Mouse (Mus musculus): ENCODE measurements at regions not wholly inside any gene's neighbourhood (a gene's known extent, or its start where the extent isn't known, plus 50 kb on each side); places are given as distances from the start of the nearest gene placed in this dataset.

DNA sequence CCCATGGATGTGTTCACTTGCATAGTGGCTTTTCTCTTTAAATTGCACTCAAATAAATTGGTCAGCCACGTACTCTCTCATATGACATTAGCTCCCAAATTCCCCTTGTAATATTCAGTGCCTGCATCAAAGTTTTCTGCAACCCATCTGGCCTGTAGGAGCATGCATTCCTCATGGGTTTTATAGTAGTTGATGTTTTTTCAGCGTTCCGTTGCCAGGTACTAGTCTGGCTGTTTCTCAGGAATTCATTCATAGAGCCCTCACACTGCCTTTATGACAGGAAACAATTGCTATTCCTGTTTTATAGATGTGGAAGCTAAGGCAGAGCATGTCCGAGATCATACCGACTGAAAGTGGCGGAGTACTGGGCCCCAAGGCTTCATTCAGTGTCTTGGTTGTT lies 292.6 kb upstream of the N4bp1 start:
- H3K4me1 ChIP-seq (ENCODE audit: control insufficient read depth, insufficient read depth, low read length): no peaks in the 10 kb centered on the region
- no peak overlapping the region for H3K27ac ChIP-seq (ENCODE audit: insufficient read depth, low read length)
- H3K27me3 ChIP-seq (ENCODE audit: control insufficient read depth, insufficient read depth, low read length, poor library complexity, severe bottlenecking): no peaks in the 10 kb centered on the region; the same call in 1 of the 2 replicates
- no peaks in the 10 kb centered on the region; the same call in 1 of the 2 replicates for H3K9me3 ChIP-seq (replicated peaks; ENCODE audit: control insufficient read depth, insufficient read depth, low read length, poor library complexity, severe bottlenecking)
- TF ChIP-seq POLR2A (IDR thresholded peaks at IDR 0.05; ENCODE audit: insufficient read depth, low read length) (no peak), CTCF (IDR thresholded peaks at IDR 0.05; ENCODE audit: low read depth, low read length) (no peak), EP300 (IDR thresholded peaks at IDR 0.05; ENCODE audit: insufficient read depth, low read depth, low read length) (no peak)
- no peaks in the 10 kb centered on the region for H3K36me3 ChIP-seq (ENCODE audit: control insufficient read depth, insufficient read depth, low read length, poor library complexity, severe bottlenecking)
- no peak overlapping the region for H3K9ac ChIP-seq (ENCODE audit: low read depth, poor library complexity, severe bottlenecking)
- no peak overlapping the region for H3K4me3 ChIP-seq (ENCODE audit: low read depth, low read length)

DNA sequence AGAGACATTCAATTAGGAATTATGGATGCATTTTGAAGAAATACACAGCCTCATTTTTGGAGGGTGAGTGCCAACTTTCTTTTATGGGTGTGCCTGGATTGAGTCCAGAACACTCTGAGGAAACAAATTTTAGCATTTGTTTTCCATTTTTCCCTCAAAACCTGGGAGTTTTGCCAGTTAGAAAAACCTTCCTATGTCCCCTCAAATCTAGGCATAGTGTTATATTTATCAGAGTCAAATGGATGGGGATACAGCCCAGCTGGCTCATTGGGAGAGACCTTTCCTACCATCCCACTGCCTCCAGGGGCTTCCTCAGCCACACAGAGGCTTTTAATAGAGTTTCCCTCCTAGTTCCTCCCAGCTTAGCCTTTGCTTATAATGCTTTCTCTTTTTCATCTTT lies 290.0 kb upstream of the N4bp1 start:
- no peaks in the 10 kb centered on the region for H3K4me1 ChIP-seq (ENCODE audit: control insufficient read depth, insufficient read depth, low read length)
- H3K27me3 ChIP-seq (ENCODE audit: control insufficient read depth, insufficient read depth, low read length, poor library complexity, severe bottlenecking): no peaks in the 10 kb centered on the region; the same call in 1 of the 2 replicates
- TF ChIP-seq CTCF (IDR thresholded peaks at IDR 0.05; ENCODE audit: low read depth, low read length): no peak
- TF ChIP-seq POLR2A (IDR thresholded peaks at IDR 0.05; ENCODE audit: insufficient read depth, low read length): no peak
- TF ChIP-seq EP300 (IDR thresholded peaks at IDR 0.05; ENCODE audit: insufficient read depth, low read depth, low read length): no peak
- H3K27ac ChIP-seq (ENCODE audit: insufficient read depth, low read length): no peak overlapping the region
- no peak overlapping the region for H3K4me3 ChIP-seq (ENCODE audit: low read depth, low read length)
- no peaks in the 10 kb centered on the region; the same call in 1 of the 2 replicates for H3K9me3 ChIP-seq (replicated peaks; ENCODE audit: control insufficient read depth, insufficient read depth, low read length, poor library complexity, severe bottlenecking)
- no peak overlapping the region for H3K9ac ChIP-seq (ENCODE audit: low read depth, poor library complexity, severe bottlenecking)
- H3K36me3 ChIP-seq (ENCODE audit: control insufficient read depth, insufficient read depth, low read length, poor library complexity, severe bottlenecking): no peaks in the 10 kb centered on the region

DNA sequence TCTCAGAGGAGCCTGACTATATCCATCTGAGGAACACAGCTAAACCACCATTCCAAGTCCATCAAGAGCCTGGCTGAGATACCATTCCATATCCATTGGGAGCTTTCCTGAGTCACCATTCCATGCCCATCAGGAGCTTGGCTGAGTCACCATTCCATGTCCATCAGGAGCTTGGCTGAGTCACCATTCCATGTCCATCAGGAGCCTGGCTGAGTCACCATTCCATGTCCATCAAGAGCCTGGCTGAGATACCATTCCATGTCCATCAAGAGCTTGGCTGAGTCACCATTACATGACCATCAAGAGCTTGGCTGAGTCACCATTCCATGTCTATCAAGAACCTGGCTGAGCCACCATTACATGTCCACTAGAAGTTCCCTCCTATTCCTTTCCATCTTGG lies 288.7 kb upstream of the N4bp1 start:
- Histone ChIP-seq H3K27ac (ENCODE audit: insufficient read depth, low read length) (no peak overlapping the region), H3K27me3 (ENCODE audit: control insufficient read depth, insufficient read depth, low read length, poor library complexity, severe bottlenecking) (no peaks in the 10 kb centered on the region; the same call in 1 of the 2 replicates), H3K36me3 (ENCODE audit: control insufficient read depth, insufficient read depth, low read length, poor library complexity, severe bottlenecking) (no peaks in the 10 kb centered on the region), H3K4me3 (ENCODE audit: low read depth, low read length) (no peak overlapping the region), H3K4me1 (ENCODE audit: control insufficient read depth, insufficient read depth, low read length) (no peaks in the 10 kb centered on the region), H3K9me3 (replicated peaks; ENCODE audit: control insufficient read depth, insufficient read depth, low read length, poor library complexity, severe bottlenecking) (no peaks in the 10 kb centered on the region; the same call in 1 of the 2 replicates), H3K9ac (ENCODE audit: low read depth, poor library complexity, severe bottlenecking) (no peak overlapping the region)
- TF ChIP-seq EP300 (IDR thresholded peaks at IDR 0.05; ENCODE audit: insufficient read depth, low read depth, low read length) (no peak), POLR2A (IDR thresholded peaks at IDR 0.05; ENCODE audit: insufficient read depth, low read length) (no peak), CTCF (IDR thresholded peaks at IDR 0.05; ENCODE audit: low read depth, low read length) (no peak)

DNA sequence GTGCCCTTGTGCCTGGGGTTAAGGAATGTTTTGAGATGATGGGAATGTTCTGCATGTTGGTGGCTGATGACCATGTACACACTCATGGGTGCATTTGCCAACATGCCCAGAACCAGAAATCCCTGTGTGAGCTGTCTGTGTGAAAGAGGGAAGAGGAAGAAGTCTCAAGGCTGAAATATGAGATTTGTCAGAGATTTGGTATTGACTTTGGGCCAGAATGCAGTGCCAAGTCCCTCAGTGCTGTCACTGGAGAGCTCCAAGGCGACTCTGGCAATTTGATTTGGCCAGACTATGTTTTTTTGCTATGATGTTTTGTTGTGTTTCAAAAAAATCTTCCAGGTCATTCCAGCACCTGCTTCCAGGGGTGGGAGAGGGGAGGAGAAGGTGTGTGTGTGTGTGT lies 281.7 kb upstream of the N4bp1 start:
- no peaks in the 10 kb centered on the region for H3K27me3 ChIP-seq (ENCODE audit: control insufficient read depth, insufficient read depth, low read length, poor library complexity, severe bottlenecking)
- no peak overlapping the region for H3K4me3 ChIP-seq (ENCODE audit: low read depth, low read length)
- no peak overlapping the region for H3K27ac ChIP-seq (ENCODE audit: insufficient read depth, low read length)
- H3K9me3 ChIP-seq (replicated peaks; ENCODE audit: control insufficient read depth, insufficient read depth, low read length, poor library complexity, severe bottlenecking): no peaks in the 10 kb centered on the region
- TF ChIP-seq CTCF (IDR thresholded peaks at IDR 0.05; ENCODE audit: low read depth, low read length): no peak
- TF ChIP-seq EP300 (IDR thresholded peaks at IDR 0.05; ENCODE audit: insufficient read depth, low read depth, low read length): no peak
- TF ChIP-seq POLR2A (IDR thresholded peaks at IDR 0.05; ENCODE audit: insufficient read depth, low read length): no peak
- H3K36me3 ChIP-seq (ENCODE audit: control insufficient read depth, insufficient read depth, low read length, poor library complexity, severe bottlenecking): no peaks in the 10 kb centered on the region
- H3K4me1 ChIP-seq (ENCODE audit: control insufficient read depth, insufficient read depth, low read length): no peaks in the 10 kb centered on the region
- H3K9ac ChIP-seq (ENCODE audit: low read depth, poor library complexity, severe bottlenecking): no peak overlapping the region

DNA sequence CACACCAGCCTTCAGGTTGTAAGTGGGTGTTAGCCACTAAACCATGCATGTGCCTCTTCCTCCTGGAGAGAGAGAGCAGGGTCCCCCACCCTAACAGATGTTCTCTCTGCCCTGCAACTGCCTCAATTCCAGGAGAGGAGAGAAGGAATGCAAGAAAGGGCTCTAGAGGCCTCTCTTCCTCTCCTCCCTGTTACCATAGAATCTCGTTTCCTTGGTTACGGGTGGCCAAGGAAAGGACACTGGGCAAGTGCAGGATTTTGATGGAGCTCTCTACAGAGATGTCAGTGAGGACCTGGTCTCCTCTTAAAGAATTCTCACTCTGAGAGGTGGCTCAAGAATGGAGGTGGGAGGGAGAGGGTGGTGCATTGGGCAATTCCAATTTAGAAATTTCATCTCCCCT lies 275.4 kb upstream of the N4bp1 start:
- no peak for TF ChIP-seq CTCF (IDR thresholded peaks at IDR 0.05; ENCODE audit: low read depth, low read length)
- no peak for TF ChIP-seq EP300 (IDR thresholded peaks at IDR 0.05; ENCODE audit: insufficient read depth, low read depth, low read length)
- no peak for TF ChIP-seq POLR2A (IDR thresholded peaks at IDR 0.05; ENCODE audit: insufficient read depth, low read length)
- no peak overlapping the region for H3K27ac ChIP-seq (ENCODE audit: insufficient read depth, low read length)
- peaks cover 2% of the 10 kb centered on the region for H3K4me1 ChIP-seq (ENCODE audit: control insufficient read depth, insufficient read depth, low read length)
- H3K9ac ChIP-seq (ENCODE audit: low read depth, poor library complexity, severe bottlenecking): no peak overlapping the region
- no peaks in the 10 kb centered on the region for H3K9me3 ChIP-seq (replicated peaks; ENCODE audit: control insufficient read depth, insufficient read depth, low read length, poor library complexity, severe bottlenecking)
- no peaks in the 10 kb centered on the region for H3K36me3 ChIP-seq (ENCODE audit: control insufficient read depth, insufficient read depth, low read length, poor library complexity, severe bottlenecking)
- no peak overlapping the region for H3K4me3 ChIP-seq (ENCODE audit: low read depth, low read length)
- no peaks in the 10 kb centered on the region for H3K27me3 ChIP-seq (ENCODE audit: control insufficient read depth, insufficient read depth, low read length, poor library complexity, severe bottlenecking)

DNA sequence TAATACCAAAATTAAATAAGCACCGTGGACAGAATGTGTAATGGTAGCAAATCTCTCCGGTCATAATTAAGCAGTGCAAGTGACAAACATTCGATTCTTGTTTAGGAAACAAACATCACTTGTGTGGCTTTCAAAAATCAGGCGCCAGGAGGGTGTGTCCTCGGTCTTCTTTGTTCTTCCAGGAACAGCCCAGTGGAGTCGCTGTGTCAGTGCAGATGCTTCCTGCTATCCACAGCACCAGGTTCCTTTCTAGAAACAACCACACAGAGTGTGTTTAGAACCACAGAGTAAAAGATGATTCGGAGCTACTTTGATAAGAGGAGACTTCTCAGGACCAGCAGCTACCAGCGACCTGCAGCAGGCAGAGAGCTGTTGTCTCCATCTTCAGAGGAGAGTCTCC lies 273.3 kb upstream of the N4bp1 start:
- Histone ChIP-seq H3K27me3 (ENCODE audit: control insufficient read depth, insufficient read depth, low read length, poor library complexity, severe bottlenecking) (no peaks in the 10 kb centered on the region), H3K9me3 (replicated peaks; ENCODE audit: control insufficient read depth, insufficient read depth, low read length, poor library complexity, severe bottlenecking) (no peaks in the 10 kb centered on the region), H3K36me3 (ENCODE audit: control insufficient read depth, insufficient read depth, low read length, poor library complexity, severe bottlenecking) (no peaks in the 10 kb centered on the region), H3K27ac (ENCODE audit: insufficient read depth, low read length) (no peak overlapping the region), H3K4me1 (ENCODE audit: control insufficient read depth, insufficient read depth, low read length) (peaks cover 2% of the 10 kb centered on the region), H3K4me3 (ENCODE audit: low read depth, low read length) (no peak overlapping the region), H3K9ac (ENCODE audit: low read depth, poor library complexity, severe bottlenecking) (no peak overlapping the region)
- no peak for TF ChIP-seq CTCF (IDR thresholded peaks at IDR 0.05; ENCODE audit: low read depth, low read length)
- no peak for TF ChIP-seq POLR2A (IDR thresholded peaks at IDR 0.05; ENCODE audit: insufficient read depth, low read length)
- no peak for TF ChIP-seq EP300 (IDR thresholded peaks at IDR 0.05; ENCODE audit: insufficient read depth, low read depth, low read length)
